Mouse (Mus musculus) bone marrow macrophage, adult 2 months (primary cell): ENCODE measurements at regions not wholly inside any gene's neighbourhood (a gene's known extent, or its start where the extent isn't known, plus 50 kb on each side); places are given as distances from the start of the nearest gene placed in this dataset.

Experiments used
- CTCF ChIP-seq: IDR thresholded peaks from 2 replicates; pipeline ENCODE4 v1.5.1; 2012; ENCODE audit warnings: low read depth, mild to moderate bottlenecking, low read length, moderate library complexity
- POLR2A ChIP-seq: IDR thresholded peaks from 2 replicates; pipeline ENCODE4 v1.6.1; 2012; ENCODE audit warnings: mild to moderate bottlenecking, low read depth, low read length, borderline replicate concordance

DNA sequence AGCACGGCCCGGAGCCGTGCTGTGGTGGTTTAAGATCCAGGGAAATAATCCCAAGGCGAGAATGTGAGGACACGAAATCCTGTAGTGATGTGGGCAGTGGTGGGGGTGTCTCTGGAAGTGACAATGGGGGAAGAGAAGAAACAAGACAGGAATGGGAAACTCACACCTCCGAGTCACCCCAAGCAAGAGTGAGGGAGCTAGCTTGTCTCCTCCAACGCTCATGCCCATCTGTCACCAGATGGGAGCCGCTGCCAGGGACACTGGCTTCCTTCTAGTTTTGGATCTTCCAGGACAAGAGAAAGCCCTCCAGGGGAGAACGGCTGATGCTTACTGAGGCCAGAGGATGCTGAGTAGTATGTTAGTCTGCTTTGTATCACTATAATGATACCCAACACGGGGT, 100.6 kb upstream of the Plcl2 start:
- TF ChIP-seq CTCF (no peak), POLR2A (no peak)
